ENCODE assay signal across 9 mouse cellular contexts in genomic region chr16:92823381-92823862, GRCm38 (mm10). TPM values are rescaled to one million over a fixed set of nuclear protein-coding genes. Genes with fewer than 3 reads are reported as not detected.
DNase-seq lines count a peak whose midpoint lies in the region; ATAC-seq and TF ChIP-seq lines count a peak whose summit lies in the region.
"Had no signal": no experiment of that assay in that cellular context is flagged by ENCODE, and none has a peak within 500 bp of the region (broad histone marks: within the 10 kb centered on the region; RNA-seq: fewer than 3 reads in every experiment).

No protein-coding gene starts in this region.

- no peak for TF ChIP-seq CTCF in embryonic fibroblast, embryonic 13.5 days (IDR thresholded peaks at IDR 0.05; ENCODE audit: borderline replicate concordance, insufficient read depth, low read length)

- DNase-seq in heart, adult 8-10 months (ENCODE audit: low spot score) = no peak
- peak; percentile 71 for DNase-seq in 3134 (ENCODE audit: extremely low read depth, insufficient read length, low spot score)
- DNase-seq in NIH3T3 (ENCODE audit: low read depth) = peak; percentile 41
- no peak for DNase-seq in layer of hippocampus, adult 9-11 months
- no peak for DNase-seq in c-Kit-positive CD71-positive TER-119-positive erythroid progenitor cells, embryonic 14.5 days (ENCODE audit: low spot score)
- DNase-seq: lung, adult 18-20 months had no signal

- no peak overlapping the region for H3K4me2 ChIP-seq in heart, embryonic 15.5 days
- no peak overlapping the region for H3K4me2 ChIP-seq in intestine, embryonic 16.5 days (ENCODE audit: low read depth, low read length)

- H3K9me3 ChIP-seq in heart, embryonic 15.5 days (replicated peaks) = no peaks in the 10 kb centered on the region
- no peaks in the 10 kb centered on the region for H3K9me3 ChIP-seq in intestine, embryonic 16.5 days (ENCODE audit: control insufficient read depth, low read length)

- H3K27ac ChIP-seq in heart, embryonic 15.5 days = no peak overlapping the region
- H3K27ac ChIP-seq in embryonic fibroblast, embryonic 13.5 days (ENCODE audit: insufficient read depth, low read length) = 0 out of 2 replicates have a peak overlapping the region, but pooled peaks have one; percentile 5
- no peak overlapping the region for H3K27ac ChIP-seq in intestine, embryonic 16.5 days (ENCODE audit: low read length)

- no peak for ATAC-seq in heart, embryonic 15.5 days (replicated peaks; ENCODE audit: insufficient number of reproducible peaks, insufficient read depth, low FRiP score, low read depth)
- ATAC-seq in intestine, embryonic 16.5 days = no peak; the same call in 1 of the 2 replicates

- H3K9ac ChIP-seq in heart, embryonic 15.5 days = no peak overlapping the region
- no peak overlapping the region for H3K9ac ChIP-seq in intestine, embryonic 16.5 days (ENCODE audit: low read depth, low read length)

- H3K4me3 ChIP-seq in heart, embryonic 15.5 days = peak overlapping the region; percentile 22; the same call in 1 of the 2 replicates
- no peak overlapping the region for H3K4me3 ChIP-seq in embryonic fibroblast, embryonic 13.5 days (ENCODE audit: insufficient read depth, low read length)
- H3K4me3 ChIP-seq in intestine, embryonic 16.5 days (ENCODE audit: low read length) = no peak overlapping the region

- peaks cover 16% of the 10 kb centered on the region for H3K4me1 ChIP-seq in heart, embryonic 15.5 days (replicated peaks)
- peaks cover 12% of the 10 kb centered on the region for H3K4me1 ChIP-seq in embryonic fibroblast, embryonic 13.5 days (ENCODE audit: control insufficient read depth, insufficient read depth, low read length)
- H3K4me1 ChIP-seq in intestine, embryonic 16.5 days (ENCODE audit: control insufficient read depth, insufficient read depth, low read length) = peaks cover 3% of the 10 kb centered on the region; the same call in 1 of the 2 replicates

- peaks cover 69% of the 10 kb centered on the region for H3K27me3 ChIP-seq in heart, embryonic 15.5 days
- no peaks in the 10 kb centered on the region for H3K27me3 ChIP-seq in intestine, embryonic 16.5 days (replicated peaks; ENCODE audit: control insufficient read depth, insufficient read depth, low read length)

- TF ChIP-seq POLR2A in embryonic fibroblast, embryonic 13.5 days (IDR thresholded peaks at IDR 0.05; ENCODE audit: low read depth, low read length) = no peak

- no peaks in the 10 kb centered on the region for H3K36me3 ChIP-seq in heart, embryonic 15.5 days
- H3K36me3 ChIP-seq in intestine, embryonic 16.5 days (ENCODE audit: control insufficient read depth, insufficient read depth, low read length) = no peaks in the 10 kb centered on the region

- WGBS in heart, embryonic 15.5 days = 29% methylated on average over 5 of the region's 5 CpGs
- WGBS in intestine, embryonic 16.5 days = 43% methylated on average over 5 of the region's 5 CpGs

RNA-seq across cellular contexts. Expression of gene Runx1, which starts 2.5 kb away (rescaled TPM):
- polyA plus RNA-seq in heart, embryonic 15.5 days (2015; fragmentation: Nextera tagmentation; extraction: Ambion mirVana) = 1.7 and 8.8 TPM in 2 replicates
- 1 to 10 TPM; 1.3 to 3.3 (median 1.7) TPM for total RNA-seq in heart, adult 8-10 months (2022)
- 34.5 and 56.2 TPM in 2 replicates for polyA plus RNA-seq in embryonic fibroblast, embryonic 13.5 days (2011; ENCODE audit: insufficient read length, low read depth, missing spikeins)
- polyA plus RNA-seq in intestine, embryonic 16.5 days (2015; fragmentation: Nextera tagmentation; extraction: Ambion mirVana) = 1.9 and 2.3 TPM in 2 replicates

Comparison
In these comparisons a context has a peak if more than half of its experiments do, and no peak if none do; other contexts are left out.
1. DNase-seq: peak in 3134 (single experiment) and NIH3T3 (single experiment); none in heart, adult 8-10 months (single experiment), layer of hippocampus, adult 9-11 months (single experiment) and c-Kit-positive CD71-positive TER-119-positive erythroid progenitor cells, embryonic 14.5 days (single experiment).